Mouse (Mus musculus): Measurements from ENCODE around the gene Ces5a.
A peak's percentile ranks its signal among the peaks of the same experiment; 100 is the strongest.
"Not testable (repeated sequence)": the region's sequence is repeated elsewhere in the genome, so short reads cannot be mapped to it uniquely, and the experiment has no call there.

Ces5a gene

GRCm38 (mm10) chr8:93535730-93536129 is at the start of gene Ces5a:
TSS of gene Ces5a (minus strand) at chr8:93535830.
- no peak for ATAC-seq (ENCODE audit: low TSS enrichment)

GRCm38 (mm10) chr8:93572841-93573240 is 37.2 kb upstream of the Ces5a start:
- ATAC-seq (ENCODE audit: low TSS enrichment), result no peak

GRCm38 (mm10) chr8:93572095-93572501 is 36.5 kb upstream of the Ces5a start:
- peak; percentile 25 for ATAC-seq (ENCODE audit: low TSS enrichment)

- peak; percentile 24 for ATAC-seq (ENCODE audit: low TSS enrichment)
Measured at GRCm38 (mm10) chr8:93571369-93571985, 35.8 kb upstream of the Ces5a start.

GRCm38 (mm10) chr8:93570186-93570530 is 34.5 kb upstream of the Ces5a start:
- ATAC-seq (ENCODE audit: low TSS enrichment), result peak; percentile 38

- peak; percentile 77 for ATAC-seq (ENCODE audit: low TSS enrichment)
Measured at GRCm38 (mm10) chr8:93569311-93570185, 33.9 kb upstream of the Ces5a start.

- ATAC-seq (ENCODE audit: low TSS enrichment), result no peak
Measured at GRCm38 (mm10) chr8:93568666-93569065, 33.0 kb upstream of the Ces5a start.

GRCm38 (mm10) chr8:93567086-93567485 is 31.5 kb upstream of the Ces5a start:
- 0 out of 2 replicates have a peak, but pooled peaks have one; percentile 1 for ATAC-seq (ENCODE audit: low TSS enrichment)

GRCm38 (mm10) chr8:93564634-93565033 is 29.0 kb upstream of the Ces5a start:
- no peak for ATAC-seq (ENCODE audit: low TSS enrichment)

- peak; percentile 28; the same call in 1 of the 2 replicates for ATAC-seq (ENCODE audit: low TSS enrichment)
Measured at GRCm38 (mm10) chr8:93563551-93563950, 27.9 kb upstream of the Ces5a start.

GRCm38 (mm10) chr8:93562557-93563210 is 27.1 kb upstream of the Ces5a start:
- ATAC-seq (ENCODE audit: low TSS enrichment), result peak; percentile 17; the same call in 1 of the 2 replicates

- ATAC-seq (ENCODE audit: low TSS enrichment), result peak; percentile 96
Measured at GRCm38 (mm10) chr8:93561271-93561670, 25.6 kb upstream of the Ces5a start.

GRCm38 (mm10) chr8:93559696-93560095 is 24.1 kb upstream of the Ces5a start:
- no peak for ATAC-seq (ENCODE audit: low TSS enrichment)

GRCm38 (mm10) chr8:93502634-93503033 is 33.0 kb downstream of the Ces5a start:
- peak; percentile 55; the same call in 1 of the 2 replicates for ATAC-seq (ENCODE audit: low TSS enrichment)

GRCm38 (mm10) chr8:93499437-93499836 is 36.2 kb downstream of the Ces5a start:
- peak; percentile 56; the same call in 1 of the 2 replicates for ATAC-seq (ENCODE audit: low TSS enrichment)

- ATAC-seq (ENCODE audit: low TSS enrichment), result peak; percentile 89
Measured at GRCm38 (mm10) chr8:93495330-93495729, 40.3 kb downstream of the Ces5a start.

- ATAC-seq (ENCODE audit: low TSS enrichment), result no peak
Measured at GRCm38 (mm10) chr8:93488743-93489142, 46.9 kb downstream of the Ces5a start.

- ATAC-seq (ENCODE audit: low TSS enrichment), result no peak
Measured at GRCm38 (mm10) chr8:93478211-93478610, 57.4 kb downstream of the Ces5a start.

- not testable (repeated sequence) for ATAC-seq (ENCODE audit: low TSS enrichment)
Measured at GRCm38 (mm10) chr8:93469733-93470132, 65.9 kb downstream of the Ces5a start.

GRCm38 (mm10) chr8:93454258-93454877 is 81.3 kb downstream of the Ces5a start:
- no peak for ATAC-seq (ENCODE audit: low TSS enrichment)

All from frontal cortex, adult (tissue).